Mouse (Mus musculus): ENCODE data around the gene Kctd4. TPM values are rescaled to one million over a fixed set of nuclear protein-coding genes. Genes with fewer than 3 reads are reported as not detected.

The Kctd4 gene
- polyA plus RNA-seq, 1 experiment from 2014 or later = 0.88 TPM

DNA sequence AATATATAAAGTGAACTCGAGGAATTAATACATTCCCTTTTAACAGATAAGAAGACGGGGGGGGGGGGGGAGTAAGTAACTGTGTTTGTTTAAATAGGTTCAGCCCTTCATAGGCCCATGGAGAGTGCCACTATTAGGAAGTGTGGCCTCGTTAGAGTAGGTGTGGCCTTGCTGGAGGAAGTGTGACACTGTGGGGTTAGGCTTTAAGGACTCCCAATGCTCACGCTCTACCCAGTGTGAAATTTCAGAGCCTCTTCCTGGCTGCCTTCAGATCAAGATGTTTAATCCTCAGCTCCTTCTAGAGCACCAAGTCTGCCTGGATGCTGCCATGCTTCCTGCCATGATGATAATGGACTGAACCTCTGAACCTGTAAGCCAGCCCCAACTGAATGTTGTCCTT lies 47.0 kb downstream of the Kctd4 start:
- WGBS = 83% methylated on average over 4 of the region's 4 CpGs
- Histone ChIP-seq H3K9me3 (no peaks in the 10 kb centered on the region), H3K36me3 (replicated peaks) (peaks cover 56% of the 10 kb centered on the region), H3K4me3 (no peak overlapping the region), H3K27me3 (ENCODE audit: poor library complexity, severe bottlenecking) (no peaks in the 10 kb centered on the region), H3K27ac (no peak overlapping the region), H3K4me1 (no peaks in the 10 kb centered on the region)
- no peak for DNase-seq (ENCODE audit: extremely low spot score, low spot score)

DNA sequence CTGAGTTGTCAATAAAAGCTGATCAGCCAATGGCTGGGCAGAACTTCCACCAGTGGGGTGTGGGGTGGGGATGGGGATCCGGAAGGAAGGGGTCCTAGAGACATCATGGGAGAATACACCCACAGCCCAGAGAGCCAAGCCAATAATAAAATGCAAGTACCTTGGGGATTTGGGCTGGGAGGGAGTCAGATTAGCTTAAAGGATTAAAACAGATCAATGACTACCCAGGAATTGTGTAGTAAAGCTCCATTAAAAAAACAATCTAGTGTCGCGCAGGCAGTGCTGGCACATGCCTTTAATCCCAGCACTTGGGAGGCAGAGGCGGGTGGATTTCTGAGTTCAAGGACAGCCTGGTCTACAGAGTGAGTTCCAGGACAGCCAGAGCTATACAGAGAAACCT lies 50.2 kb downstream of the Kctd4 start:
- Histone ChIP-seq H3K36me3 (replicated peaks) (peaks cover 55% of the 10 kb centered on the region), H3K4me3 (no peak overlapping the region), H3K4me1 (peaks cover 16% of the 10 kb centered on the region), H3K9me3 (no peaks in the 10 kb centered on the region), H3K27ac (no peak overlapping the region), H3K27me3 (ENCODE audit: poor library complexity, severe bottlenecking) (no peaks in the 10 kb centered on the region)
- no peak for DNase-seq (ENCODE audit: extremely low spot score, low spot score)
- 82% methylated on average over 4 of the region's 4 CpGs for WGBS

DNA sequence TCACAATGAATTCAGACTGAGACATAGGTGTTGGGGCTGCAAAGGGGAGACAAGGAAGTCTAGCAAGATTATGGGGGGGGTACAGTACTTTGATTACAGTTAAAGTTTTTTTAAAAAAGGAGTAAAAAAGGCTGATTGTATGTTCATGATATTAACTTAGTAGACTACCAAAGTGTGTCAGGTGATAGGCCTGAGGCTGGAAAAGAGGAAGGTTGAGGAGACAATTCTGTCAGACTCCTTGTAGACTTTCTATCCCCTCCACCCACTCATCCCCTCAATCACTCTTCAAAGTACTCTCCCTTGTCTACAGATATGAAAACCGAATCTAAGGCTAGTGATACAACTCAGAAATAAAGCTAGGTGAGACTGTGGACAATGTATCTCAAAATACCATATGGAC lies 53.4 kb downstream of the Kctd4 start:
- H3K4me1 ChIP-seq = peaks cover 27% of the 10 kb centered on the region
- H3K9me3 ChIP-seq = no peaks in the 10 kb centered on the region
- H3K36me3 ChIP-seq (replicated peaks) = peaks cover 39% of the 10 kb centered on the region
- no peak for DNase-seq (ENCODE audit: extremely low spot score, low spot score)
- peaks cover 5% of the 10 kb centered on the region; the same call in 1 of the 2 replicates for H3K27me3 ChIP-seq (ENCODE audit: poor library complexity, severe bottlenecking)
- no peak overlapping the region for H3K4me3 ChIP-seq
- WGBS = 100% methylated on average over 1 of the region's 1 CpGs
- no peak overlapping the region for H3K27ac ChIP-seq

DNA sequence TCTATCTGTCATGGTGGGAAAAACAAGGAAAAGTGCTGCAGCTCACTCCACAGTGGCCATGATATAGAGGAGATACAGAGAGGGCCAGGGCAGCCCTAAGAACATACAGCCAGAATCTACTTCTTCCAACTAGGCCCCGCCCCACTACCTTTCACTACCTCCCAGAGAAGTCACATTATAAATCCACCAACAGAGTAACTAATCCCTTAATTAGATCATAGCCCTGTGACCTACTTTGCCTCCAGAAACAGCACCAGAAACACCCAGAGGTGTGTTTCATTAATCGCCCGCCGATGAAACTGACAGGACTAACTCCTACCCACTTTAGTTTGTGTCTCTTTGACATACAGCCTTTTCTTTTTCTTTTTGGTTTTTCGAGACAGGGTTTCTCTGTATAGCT lies 54.4 kb downstream of the Kctd4 start:
- no peak for DNase-seq (ENCODE audit: extremely low spot score, low spot score)
- WGBS = 84% methylated on average over 5 of the region's 5 CpGs
- Histone ChIP-seq H3K4me1 (peaks cover 27% of the 10 kb centered on the region), H3K27ac (no peak overlapping the region), H3K36me3 (replicated peaks) (peaks cover 32% of the 10 kb centered on the region), H3K9me3 (no peaks in the 10 kb centered on the region), H3K27me3 (ENCODE audit: poor library complexity, severe bottlenecking) (peaks cover 5% of the 10 kb centered on the region; the same call in 1 of the 2 replicates), H3K4me3 (peak overlapping the region; percentile 95)

DNA sequence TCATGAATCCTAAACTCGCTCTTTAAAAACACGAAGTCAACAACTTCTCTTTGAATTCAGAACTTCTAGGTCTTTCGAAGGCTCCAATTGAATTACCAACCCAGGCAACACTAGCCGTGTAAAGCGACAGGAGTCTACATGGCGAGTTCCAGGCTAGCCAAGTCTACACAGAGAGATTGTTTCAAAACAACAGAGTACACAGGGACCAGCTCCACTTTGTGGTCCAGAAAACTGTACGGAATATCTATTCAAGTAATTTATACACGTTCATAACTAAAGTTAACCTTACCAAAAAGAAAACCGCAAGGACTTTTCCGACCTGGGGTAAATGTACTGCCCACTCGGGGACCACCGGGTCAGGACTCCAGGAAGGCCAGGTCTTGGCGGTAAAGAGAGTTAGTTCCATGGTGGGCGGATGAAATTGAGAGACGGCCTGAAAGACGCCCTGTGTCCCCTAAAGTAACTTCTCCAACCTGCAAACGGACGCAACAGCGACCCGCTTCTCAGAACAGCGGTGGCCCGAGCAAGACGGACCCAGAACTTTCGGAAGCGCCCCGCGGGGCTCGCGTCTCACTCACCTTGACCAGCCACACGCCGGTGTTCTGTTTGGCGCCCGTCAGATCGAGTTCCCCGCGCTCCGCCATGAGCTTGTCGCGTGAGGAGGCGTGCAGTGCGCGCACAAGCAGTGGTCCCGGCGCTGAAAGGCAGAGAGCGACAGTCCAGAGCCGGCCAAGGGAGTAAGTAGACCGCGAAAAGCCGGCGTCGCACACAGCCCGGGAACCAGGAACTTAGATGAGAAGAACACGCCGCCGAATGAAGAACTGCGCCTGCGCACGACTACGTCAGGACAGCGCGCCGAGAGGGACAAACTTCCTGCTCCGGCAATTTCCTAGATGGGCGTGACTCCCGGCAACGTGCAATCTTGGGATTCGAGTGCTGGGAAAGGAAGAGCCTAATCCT lies 55.6 kb downstream of the Kctd4 start, which contains the start of gene Gtf2f2:
Gene Gtf2f2, minus strand, starts transcription at position 764 of the 960 bp plus-strand sequence.
- Histone ChIP-seq H3K9me3 (no peaks in the 10 kb centered on the region), H3K27ac (peak within 1 kb of the TSS; percentile 90), H3K27me3 (ENCODE audit: poor library complexity, severe bottlenecking) (peaks cover 5% of the 10 kb centered on the region; the same call in 1 of the 2 replicates), H3K4me3 (peak within 1 kb of the TSS; percentile 95), H3K36me3 (replicated peaks) (peaks cover 22% of the 10 kb centered on the region), H3K4me1 (peaks cover 27% of the 10 kb centered on the region)
- under 1% methylated on average over 67 of the region's 67 CpGs for WGBS
- DNase-seq (ENCODE audit: extremely low spot score, low spot score) = peak; percentile 96

DNA sequence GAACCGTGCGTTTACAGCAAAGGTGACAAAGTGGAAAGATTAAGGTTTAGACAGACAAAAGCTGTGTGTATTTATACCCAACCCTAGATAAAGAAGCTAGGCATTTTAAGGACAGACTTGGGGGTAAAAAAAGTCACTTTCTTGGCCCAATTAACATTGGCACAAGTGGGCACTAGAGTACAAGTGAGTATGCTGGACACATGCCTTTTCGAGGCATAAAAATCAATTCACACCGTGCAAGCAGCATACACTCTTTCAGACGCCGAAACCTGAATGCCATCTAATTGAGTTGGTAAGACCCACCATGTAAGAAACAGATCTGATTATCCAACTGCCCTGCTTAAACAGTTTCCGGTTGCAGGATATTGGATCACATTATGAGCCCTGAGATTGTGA lies 56.3 kb downstream of the Kctd4 start:
- 34% methylated on average over 7 of the region's 7 CpGs for WGBS
- Histone ChIP-seq H3K27ac (peak overlapping the region; percentile 90), H3K4me3 (peak overlapping the region; percentile 95), H3K27me3 (ENCODE audit: poor library complexity, severe bottlenecking) (peaks cover 5% of the 10 kb centered on the region; the same call in 1 of the 2 replicates), H3K4me1 (peaks cover 27% of the 10 kb centered on the region), H3K36me3 (replicated peaks) (peaks cover 15% of the 10 kb centered on the region), H3K9me3 (no peaks in the 10 kb centered on the region)
- DNase-seq (ENCODE audit: extremely low spot score, low spot score) = no peak

GRCm38 (mm10) chr14:76014331-76014730 lies 59.5 kb downstream of the Kctd4 start:
- Histone ChIP-seq H3K27me3 (ENCODE audit: poor library complexity, severe bottlenecking) (peaks cover 5% of the 10 kb centered on the region; the same call in 1 of the 2 replicates), H3K9me3 (no peaks in the 10 kb centered on the region; the same call in 1 of the 2 replicates), H3K27ac (no peak overlapping the region), H3K4me1 (peaks cover 18% of the 10 kb centered on the region), H3K36me3 (replicated peaks) (no peaks in the 10 kb centered on the region), H3K4me3 (no peak overlapping the region)
- WGBS = 64% methylated on average over 2 of the region's 2 CpGs
- no peak for DNase-seq (ENCODE audit: extremely low spot score, low spot score)

Other genes with a start within 250 kb of the Kctd4 start
- gene Cog3, start 200.5 kb upstream of the Kctd4 start, polyA plus RNA-seq (2016; fragmentation: Nextera tagmentation; extraction: Ambion mirVana) = 17.7 and 18.6 TPM in 2 replicates
- 6.9 and 7.9 TPM in 2 replicates for gene Slc25a30, start 168.0 kb upstream of the Kctd4 start, polyA plus RNA-seq (2016; fragmentation: Nextera tagmentation; extraction: Ambion mirVana)
- 885 and 915 TPM in 2 replicates for gene Tpt1, start 109.9 kb upstream of the Kctd4 start, polyA plus RNA-seq (2016; fragmentation: Nextera tagmentation; extraction: Ambion mirVana)
- 57.3 and 59.0 TPM in 2 replicates for gene Gtf2f2, start 55.9 kb downstream of the Kctd4 start, polyA plus RNA-seq (2016; fragmentation: Nextera tagmentation; extraction: Ambion mirVana)
- 16.8 and 17.1 TPM in 2 replicates for gene Gpalpp1, start 155.8 kb downstream of the Kctd4 start, polyA plus RNA-seq (2016; fragmentation: Nextera tagmentation; extraction: Ambion mirVana)
- 21.9 and 22.9 TPM in 2 replicates for gene Nufip1, start 155.9 kb downstream of the Kctd4 start, polyA plus RNA-seq (2016; fragmentation: Nextera tagmentation; extraction: Ambion mirVana)

Data from forebrain, embryonic 10.5 days (tissue).